Mouse (Mus musculus) liver, embryonic 14.5 days (tissue): ENCODE measurements around the gene Rasa1.

Experiments
- CTCF ChIP-seq: IDR thresholded peaks from 2 replicates; pipeline ENCODE4 v1.5.1; 2016; ENCODE audit warnings: antibody characterized with exemption, low read depth, control low read depth
- EP300 ChIP-seq: IDR thresholded peaks from 2 replicates; pipeline ENCODE4 v1.6.1; 2016; ENCODE audit warnings: antibody characterized with exemption, low read depth

GRCm38 (mm10) chr13:85306039-85306438 lies 17.1 kb upstream of the Rasa1 start:
- TF ChIP-seq CTCF: no peak
- no peak for TF ChIP-seq EP300
